Mouse (Mus musculus): ENCODE measurements at regions not wholly inside any gene's neighbourhood (a gene's known extent, or its start where the extent isn't known, plus 50 kb on each side); places are given as distances from the start of the nearest gene placed in this dataset.
A peak's percentile ranks its signal among the peaks of the same experiment; 100 is the strongest.

DNA sequence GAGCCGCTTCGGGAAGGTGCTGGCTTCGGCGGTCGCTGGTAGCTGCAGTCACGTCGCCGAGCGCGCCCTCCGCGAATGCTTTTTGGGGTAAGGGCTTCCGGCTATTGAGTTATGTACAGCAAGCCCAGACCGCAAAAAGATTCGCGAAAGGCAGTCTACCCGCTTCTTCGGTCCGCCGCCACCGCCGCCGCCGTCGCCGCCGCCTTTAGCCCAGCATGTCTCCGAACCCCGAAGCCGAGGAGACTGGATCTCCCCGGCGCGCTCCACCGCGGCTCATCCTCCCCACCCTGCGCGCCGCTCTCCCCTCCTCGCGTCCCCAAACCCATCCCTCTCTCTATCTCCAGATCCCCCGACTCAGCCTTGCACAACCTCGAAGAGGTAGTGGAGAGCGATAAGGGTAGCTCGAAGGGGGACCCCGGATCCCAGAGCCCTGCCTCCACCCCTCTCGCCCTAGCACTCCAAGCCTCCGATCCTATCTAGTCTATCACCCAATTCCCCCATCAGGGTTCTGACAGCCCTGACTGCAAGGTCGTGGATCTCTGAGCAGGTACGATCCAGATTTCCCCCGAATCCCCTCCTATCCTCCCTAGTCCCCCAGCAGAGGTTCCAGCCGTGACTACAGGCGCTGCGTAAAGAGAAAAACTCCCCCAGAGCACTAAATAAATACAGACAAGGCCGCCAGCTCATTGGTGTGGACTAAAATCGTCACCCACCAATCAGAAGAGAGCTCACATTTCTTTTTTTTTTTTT, 83.7 kb upstream of the Hsd17b12 start:
- Histone ChIP-seq H3K9ac (ENCODE audit: insufficient read depth, low read depth, low read length, poor library complexity, severe bottlenecking) (peak overlapping the region; percentile 38), H3K9me3 (ENCODE audit: control insufficient read depth, insufficient read depth, low read depth, low read length) (no peaks in the 10 kb centered on the region), H3K27ac (ENCODE audit: insufficient read depth, low read depth, low read length, poor library complexity, severe bottlenecking) (no peak overlapping the region), H3K4me3 (ENCODE audit: insufficient read depth in 1 of 2, low read depth in 1 of 2, low read length in 2 of 2, poor library complexity in 1 of 2, severe bottlenecking in 1 of 2) (peak overlapping the region; percentile 36 to 67), H3K4me1 (ENCODE audit: control insufficient read depth in 2 of 2, insufficient read depth in 2 of 2, low read length in 2 of 2, poor library complexity in 1 of 2) (peaks cover 0 to 5% of the 10 kb centered on the region in 2 experiments; a peak in 1 of 4 replicates), H3K36me3 (ENCODE audit: control insufficient read depth, insufficient read depth, low read length, poor library complexity, severe bottlenecking) (no peaks in the 10 kb centered on the region)
- peak; percentile 91; the same call in 1 of the 2 replicates for TF ChIP-seq ZNF384 (IDR thresholded peaks at IDR 0.05; ENCODE audit: low read depth, low read length)
- TF ChIP-seq CHD2 (IDR thresholded peaks at IDR 0.05; ENCODE audit: low read depth, low read length): no peak
- no peak for DNase-seq (ENCODE audit: low read depth, low spot score)
- in situ Hi-C loops (cut with MboI; ENCODE audit: low sequenced_read_pairs in 2 of 2, unreplicated experiment in 2 of 2): no loop called here

DNA sequence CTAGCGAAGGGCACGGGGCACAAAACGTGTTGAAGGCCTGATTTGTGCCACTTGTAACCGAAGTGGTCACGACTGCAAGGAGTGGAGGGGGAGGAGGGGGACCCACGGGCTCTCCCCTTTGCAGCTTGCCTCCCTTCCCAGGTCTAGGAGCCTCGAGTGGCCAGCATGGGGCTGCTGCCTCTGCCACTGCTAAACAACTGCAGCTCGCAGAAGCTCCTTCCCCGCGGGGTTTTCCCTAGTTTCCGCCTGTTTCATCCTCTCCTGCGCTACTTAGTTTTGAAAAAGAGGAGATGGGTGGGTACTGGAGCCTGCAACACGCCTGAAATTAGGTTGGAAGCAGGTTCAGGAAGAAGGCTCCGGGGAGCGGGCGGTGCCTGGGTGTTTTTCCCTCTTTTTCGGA, 82.6 kb upstream of the Hsd17b12 start:
- H3K9me3 ChIP-seq (ENCODE audit: control insufficient read depth, insufficient read depth, low read depth, low read length): no peaks in the 10 kb centered on the region
- H3K9ac ChIP-seq (ENCODE audit: insufficient read depth, low read depth, low read length, poor library complexity, severe bottlenecking): no peak overlapping the region
- no peak for DNase-seq (ENCODE audit: low read depth, low spot score)
- in situ Hi-C loops (cut with MboI; ENCODE audit: low sequenced_read_pairs in 2 of 2, unreplicated experiment in 2 of 2): no loop called here
- H3K36me3 ChIP-seq (ENCODE audit: control insufficient read depth, insufficient read depth, low read length, poor library complexity, severe bottlenecking): no peaks in the 10 kb centered on the region
- no peak for TF ChIP-seq MAFK (IDR thresholded peaks at IDR 0.05; ENCODE audit: insufficient read depth, low read depth, low read length)
- no peak for TF ChIP-seq CHD2 (IDR thresholded peaks at IDR 0.05; ENCODE audit: low read depth, low read length)
- no peak for TF ChIP-seq HCFC1 (IDR thresholded peaks at IDR 0.05; ENCODE audit: borderline replicate concordance, insufficient read depth, low read length)
- no peak for TF ChIP-seq ZNF384 (IDR thresholded peaks at IDR 0.05; ENCODE audit: low read depth, low read length)
- TF ChIP-seq ZC3H11A (IDR thresholded peaks at IDR 0.05; ENCODE audit: borderline replicate concordance, low read depth, low read length): no peak
- no peak overlapping the region for H3K4me3 ChIP-seq (ENCODE audit: insufficient read depth in 1 of 2, low read depth in 1 of 2, low read length in 2 of 2, poor library complexity in 1 of 2, severe bottlenecking in 1 of 2)
- H3K27ac ChIP-seq (ENCODE audit: insufficient read depth, low read depth, low read length, poor library complexity, severe bottlenecking): no peak overlapping the region
- H3K4me1 ChIP-seq (ENCODE audit: control insufficient read depth in 2 of 2, insufficient read depth in 2 of 2, low read length in 2 of 2, poor library complexity in 1 of 2): peaks cover 0 to 5% of the 10 kb centered on the region in 2 experiments; a peak in 1 of 4 replicates

GRCm38 (mm10) chr2:94239573-94239972, 81.8 kb upstream of the Hsd17b12 start:
- no peak for TF ChIP-seq HCFC1 (IDR thresholded peaks at IDR 0.05; ENCODE audit: borderline replicate concordance, insufficient read depth, low read length)
- no peak for TF ChIP-seq ZC3H11A (IDR thresholded peaks at IDR 0.05; ENCODE audit: borderline replicate concordance, low read depth, low read length)
- no peak for TF ChIP-seq ZNF384 (IDR thresholded peaks at IDR 0.05; ENCODE audit: low read depth, low read length)
- TF ChIP-seq CHD2 (IDR thresholded peaks at IDR 0.05; ENCODE audit: low read depth, low read length): no peak
- TF ChIP-seq MAFK (IDR thresholded peaks at IDR 0.05; ENCODE audit: insufficient read depth, low read depth, low read length): no peak
- in situ Hi-C loops (cut with MboI; ENCODE audit: low sequenced_read_pairs in 2 of 2, unreplicated experiment in 2 of 2): no loop called here
- no peak for DNase-seq (ENCODE audit: low read depth, low spot score)
- Histone ChIP-seq H3K9me3 (ENCODE audit: control insufficient read depth, insufficient read depth, low read depth, low read length) (no peaks in the 10 kb centered on the region), H3K4me3 (ENCODE audit: insufficient read depth in 1 of 2, low read depth in 1 of 2, low read length in 2 of 2, poor library complexity in 1 of 2, severe bottlenecking in 1 of 2) (no peak overlapping the region), H3K27ac (ENCODE audit: insufficient read depth, low read depth, low read length, poor library complexity, severe bottlenecking) (no peak overlapping the region), H3K9ac (ENCODE audit: insufficient read depth, low read depth, low read length, poor library complexity, severe bottlenecking) (no peak overlapping the region), H3K4me1 (ENCODE audit: control insufficient read depth in 2 of 2, insufficient read depth in 2 of 2, low read length in 2 of 2, poor library complexity in 1 of 2) (peaks cover 0 to 2% of the 10 kb centered on the region in 2 experiments; a peak in 1 of 4 replicates), H3K36me3 (ENCODE audit: control insufficient read depth, insufficient read depth, low read length, poor library complexity, severe bottlenecking) (no peaks in the 10 kb centered on the region)

DNA sequence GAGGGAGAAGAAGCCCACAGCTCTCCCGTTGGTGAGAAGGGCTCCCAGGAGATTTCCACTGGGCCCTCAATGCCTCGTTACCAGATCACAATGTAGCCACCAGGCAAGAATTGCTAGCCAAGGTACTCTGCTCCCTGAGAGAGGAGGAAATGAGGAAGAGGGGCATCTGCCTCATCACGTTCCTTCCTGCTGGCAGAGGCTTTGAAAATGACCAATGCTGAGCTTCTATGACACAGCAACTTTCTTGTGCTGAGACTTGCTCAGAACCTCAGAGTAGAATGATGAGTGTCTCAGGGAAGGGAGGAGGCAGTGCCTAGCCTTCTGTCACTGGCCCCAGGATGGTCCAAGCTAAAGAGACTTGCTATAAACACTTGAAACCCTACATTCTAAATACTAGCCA, 78.7 kb upstream of the Hsd17b12 start:
- Histone ChIP-seq H3K9ac (ENCODE audit: insufficient read depth, low read depth, low read length, poor library complexity, severe bottlenecking) (no peak overlapping the region), H3K4me1 (ENCODE audit: control insufficient read depth in 2 of 2, insufficient read depth in 2 of 2, low read length in 2 of 2, poor library complexity in 1 of 2) (no peaks in the 10 kb centered on the region), H3K9me3 (ENCODE audit: control insufficient read depth, insufficient read depth, low read depth, low read length) (no peaks in the 10 kb centered on the region), H3K27ac (ENCODE audit: insufficient read depth, low read depth, low read length, poor library complexity, severe bottlenecking) (no peak overlapping the region), H3K36me3 (ENCODE audit: control insufficient read depth, insufficient read depth, low read length, poor library complexity, severe bottlenecking) (no peaks in the 10 kb centered on the region), H3K4me3 (ENCODE audit: insufficient read depth in 1 of 2, low read depth in 1 of 2, low read length in 2 of 2, poor library complexity in 1 of 2, severe bottlenecking in 1 of 2) (no peak overlapping the region)
- no peak for TF ChIP-seq CHD2 (IDR thresholded peaks at IDR 0.05; ENCODE audit: low read depth, low read length)
- no peak for TF ChIP-seq ZC3H11A (IDR thresholded peaks at IDR 0.05; ENCODE audit: borderline replicate concordance, low read depth, low read length)
- no peak for TF ChIP-seq ZNF384 (IDR thresholded peaks at IDR 0.05; ENCODE audit: low read depth, low read length)
- TF ChIP-seq MAFK (IDR thresholded peaks at IDR 0.05; ENCODE audit: insufficient read depth, low read depth, low read length): no peak
- no peak for TF ChIP-seq HCFC1 (IDR thresholded peaks at IDR 0.05; ENCODE audit: borderline replicate concordance, insufficient read depth, low read length)
- in situ Hi-C loops (cut with MboI; ENCODE audit: low sequenced_read_pairs in 2 of 2, unreplicated experiment in 2 of 2): no loop called here
- no peak for DNase-seq (ENCODE audit: low read depth, low spot score)
